Mouse (Mus musculus) layer of hippocampus, adult 6 months (tissue): Measurements from ENCODE around the gene Msl1. TPM values are rescaled to one million over a fixed set of nuclear protein-coding genes. Genes with fewer than 3 reads are reported as not detected.

Source experiments
- long read RNA-seq, 2 experiments: library from polyadenylated mRNA; unstranded; transcript quantifications; one replicate each; pipeline ENCODE4 v2.0.0; 2019 to 2020
- polyA plus RNA-seq: library from polyadenylated mRNA; unstranded; fragments of <200 nt; fragmentation: Nextera tagmentation; gene quantifications from 2 replicates; pipeline ENCODE4 v1.2.3, GENCODE M21; 2021

Msl1 gene
- polyA plus RNA-seq = 12.2 and 12.4 TPM in 2 replicates
- long read RNA-seq, experiment 1, full-length matches to known transcripts = 11 of 34 reads
- long read RNA-seq, experiment 1, partial matches to known transcripts = 20 of 34 reads
- long read RNA-seq, experiment 1, other reads (novel, unspliced or antisense) = 3 of 34 reads
- long read RNA-seq, experiment 2, full-length matches to known transcripts = 43 of 69 reads
- long read RNA-seq, experiment 2, partial matches to known transcripts = 7 of 69 reads
- long read RNA-seq, experiment 2, other reads (novel, unspliced or antisense) = 19 of 69 reads

DNA sequence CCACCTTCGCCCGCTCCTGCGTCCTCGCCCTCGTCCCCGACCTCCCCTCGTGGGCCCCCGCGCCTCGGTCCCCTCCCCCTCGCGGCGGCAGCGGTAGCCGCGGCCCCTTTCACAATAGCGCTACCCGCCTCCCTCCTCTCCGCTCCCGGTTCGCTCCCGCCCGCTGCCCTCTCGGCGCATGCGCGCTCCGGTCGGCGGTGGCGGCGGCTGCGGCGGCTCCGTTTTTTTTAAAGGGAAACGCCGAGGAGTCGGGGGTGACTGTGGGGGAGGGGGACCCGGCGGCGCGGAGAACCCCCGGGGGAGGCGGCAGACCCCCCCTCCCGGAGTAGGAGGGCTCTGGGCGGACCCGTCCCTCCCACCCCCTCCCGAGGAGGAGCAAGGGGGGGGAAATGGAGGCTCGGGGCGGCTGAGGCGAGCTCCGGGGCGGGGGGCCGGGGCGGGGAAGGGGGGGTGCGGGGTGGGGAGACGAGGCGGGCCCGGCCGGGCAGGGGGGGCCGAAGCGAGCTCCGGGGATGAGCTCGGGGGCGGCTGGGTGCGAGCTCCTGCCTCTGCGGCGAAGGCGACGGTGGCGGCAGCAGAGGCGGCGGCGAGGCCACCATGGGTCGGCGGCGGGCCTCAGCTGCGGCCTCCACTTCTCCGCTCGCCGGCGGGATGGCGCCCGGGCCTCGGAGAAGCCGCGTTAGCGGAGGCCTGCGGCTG lies at the start of gene Msl1:
TSS of gene Msl1 (plus strand) at position 502 of the 699 bp plus-strand sequence.

GRCm38 (mm10) chr11:98774582-98775347 lies 20.6 kb upstream of the Msl1 start, which contains the start of gene Nr1d1:
Nr1d1 (minus strand) TSS chr11:98775333.

GRCm38 (mm10) chr11:98804605-98805004 lies 9.3 kb downstream of the Msl1 start, which contains the start of gene Casc3:
Casc3 (plus strand) TSS chr11:98804905.

DNA sequence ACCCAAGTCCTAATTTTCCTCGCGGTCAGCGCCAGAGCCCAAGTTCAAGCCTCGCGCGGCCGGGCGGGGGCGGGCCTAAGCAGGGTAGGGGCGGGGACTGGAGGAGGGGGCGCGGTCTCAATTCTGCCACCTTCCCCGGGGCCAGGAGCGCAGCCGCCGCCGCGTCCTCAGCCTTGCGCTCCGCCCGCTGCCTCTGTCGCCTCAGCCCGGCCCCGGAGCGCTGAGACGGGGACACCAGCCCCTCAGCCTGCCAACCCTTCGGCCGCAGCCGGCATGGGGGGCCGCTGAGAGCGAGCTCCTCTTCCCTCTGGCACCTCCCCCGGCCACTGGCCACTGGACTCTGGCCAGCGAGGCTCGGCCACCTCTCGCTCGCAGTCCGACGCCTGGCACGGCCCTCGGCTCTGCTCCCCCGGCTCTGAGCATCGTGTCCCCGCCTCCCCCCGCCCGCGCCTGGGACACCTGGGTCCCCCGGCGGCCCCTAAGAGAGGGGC lies 41.4 kb downstream of the Msl1 start, which contains the start of gene Rapgefl1:
TSS of gene Rapgefl1 (plus strand) at position 135 of the 491 bp plus-strand sequence.

Other genes with a start within 250 kb of the Msl1 start
- gene Ikzf3, start 249.5 kb upstream of the Msl1 start, polyA plus RNA-seq = not detected in 2 replicates
- gene Zpbp2, start 244.4 kb upstream of the Msl1 start, polyA plus RNA-seq = 0.19 TPM in 1 of 2 replicates, not detected in the other
- 8.1 and 13.9 TPM in 2 replicates for gene Ormdl3, start 208.1 kb upstream of the Msl1 start, polyA plus RNA-seq
- gene Lrrc3c, start 197.2 kb upstream of the Msl1 start, polyA plus RNA-seq = not detected in 2 replicates
- 0.31 and 0.69 TPM in 2 replicates for gene Gm12355, start 169.9 kb upstream of the Msl1 start, polyA plus RNA-seq
- not detected in 2 replicates for gene Gsdma3, start 169.2 kb upstream of the Msl1 start, polyA plus RNA-seq
- gene Gsdma2, start 148.8 kb upstream of the Msl1 start, polyA plus RNA-seq = 0.14 TPM in 1 of 2 replicates, not detected in the other
- not detected in 2 replicates for gene Gsdma, start 131.2 kb upstream of the Msl1 start, polyA plus RNA-seq
- 68.6 and 77.0 TPM in 2 replicates for gene Psmd3, start 113.0 kb upstream of the Msl1 start, polyA plus RNA-seq
- gene Csf3, start 94.3 kb upstream of the Msl1 start, polyA plus RNA-seq = not detected in 2 replicates
- gene Med24, start 66.1 kb upstream of the Msl1 start, polyA plus RNA-seq = 26.6 and 26.9 TPM in 2 replicates
- gene Thra, start 54.9 kb upstream of the Msl1 start, polyA plus RNA-seq = 120 and 123 TPM in 2 replicates
- gene Nr1d1, start 20.2 kb upstream of the Msl1 start, polyA plus RNA-seq = 48.4 and 57.5 TPM in 2 replicates
- gene Casc3, start 9.4 kb downstream of the Msl1 start, polyA plus RNA-seq = 6.6 and 7.3 TPM in 2 replicates
- 12.1 and 13.2 TPM in 2 replicates for gene Rapgefl1, start 41.3 kb downstream of the Msl1 start, polyA plus RNA-seq
- gene Wipf2, start 68.1 kb downstream of the Msl1 start, polyA plus RNA-seq = 5.2 and 5.5 TPM in 2 replicates
- 0.19 and 0.30 TPM in 2 replicates for gene Cdc6, start 112.3 kb downstream of the Msl1 start, polyA plus RNA-seq
- 3.1 and 4.1 TPM in 2 replicates for gene Rara, start 132.3 kb downstream of the Msl1 start, polyA plus RNA-seq
- 1.7 and 3.3 TPM in 2 replicates for gene Gjd3, start 187.5 kb downstream of the Msl1 start, polyA plus RNA-seq
- 0.38 and 0.46 TPM in 2 replicates for gene Top2a, start 228.7 kb downstream of the Msl1 start, polyA plus RNA-seq
- gene Igfbp4, start 245.7 kb downstream of the Msl1 start, polyA plus RNA-seq = 85.7 and 104 TPM in 2 replicates